Mouse (Mus musculus) mouse embryonic stem cell (cell line): ENCODE measurements around the gene Olfr1066.
"Not testable (repeated sequence)": the region's sequence is repeated elsewhere in the genome, so short reads cannot be mapped to it uniquely, and the experiment has no call there.

Experiments
- in situ Hi-C, 2 experiments: fragments of 300-500 bp; cut with MboI; formaldehyde crosslinking; loops; 1 replicate in 1 of 2; 3 replicates in 1 of 2; pipeline ENCODE4 v1.14.3; 2019 to 2020; ENCODE audit warnings: low sequenced_read_pairs in 2 of 2, low pct_unique_long_range_greater_than_20kb in 1 of 2, mixed read lengths in 1 of 2; ENCODE audit not compliant: unreplicated experiment in 1 of 2

The Olfr1066 gene

DNA sequence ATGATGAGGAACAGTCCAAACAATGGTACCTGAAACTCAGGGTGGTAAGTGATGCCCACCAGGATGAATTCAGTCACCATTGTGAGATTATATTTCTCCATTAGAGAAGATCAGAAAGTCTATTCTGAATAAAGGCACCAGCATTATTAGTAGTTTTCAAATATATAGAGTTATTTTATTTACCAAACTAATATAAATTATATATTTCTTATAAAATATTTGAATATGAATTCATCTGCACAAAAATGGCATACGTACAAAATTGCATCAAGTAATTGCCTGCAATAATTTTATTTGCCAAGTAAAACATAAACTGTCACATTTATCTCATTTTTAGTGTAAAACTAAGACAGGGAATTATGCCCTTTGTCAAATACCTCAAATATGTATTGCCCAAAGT is at the start of gene Olfr1066:
Olfr1066 (minus strand) TSS at position 101 of the 400 bp plus-strand sequence.
- in situ Hi-C loops = loop anchor here in 1 of 2 experiments (25.0 kb wide), 1 partner anchor 744 kb away; the partner anchor contains the start of gene Olfr1009

DNA sequence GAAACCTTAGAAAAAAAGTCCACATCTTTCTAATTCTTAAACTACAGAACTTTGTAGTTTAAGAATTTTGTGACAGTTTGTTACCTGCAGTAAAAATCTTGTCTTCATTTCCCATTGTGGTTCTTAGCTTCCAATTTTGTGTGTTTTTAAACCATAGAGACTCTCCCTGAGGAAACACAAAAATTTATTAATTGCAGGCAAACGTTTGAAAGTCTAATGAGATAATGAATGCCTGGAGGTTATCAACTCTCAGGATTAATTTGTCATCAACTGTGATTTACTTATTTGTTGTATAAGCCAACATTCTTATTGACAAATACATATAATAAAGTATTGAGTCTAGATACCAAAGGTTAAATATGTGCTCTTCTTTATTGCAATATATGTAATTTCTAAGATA is 31.2 kb upstream of the Olfr1066 start, which contains the start of gene Olfr228:
Olfr228 (minus strand) TSS at position 101 of the 400 bp plus-strand sequence.
- in situ Hi-C loops = loop anchor here in 1 of 2 experiments (25.0 kb wide), 1 partner anchor 725 kb away; the partner anchor contains the start of genes Olfr1012, Olfr1013 and Olfr1014

DNA sequence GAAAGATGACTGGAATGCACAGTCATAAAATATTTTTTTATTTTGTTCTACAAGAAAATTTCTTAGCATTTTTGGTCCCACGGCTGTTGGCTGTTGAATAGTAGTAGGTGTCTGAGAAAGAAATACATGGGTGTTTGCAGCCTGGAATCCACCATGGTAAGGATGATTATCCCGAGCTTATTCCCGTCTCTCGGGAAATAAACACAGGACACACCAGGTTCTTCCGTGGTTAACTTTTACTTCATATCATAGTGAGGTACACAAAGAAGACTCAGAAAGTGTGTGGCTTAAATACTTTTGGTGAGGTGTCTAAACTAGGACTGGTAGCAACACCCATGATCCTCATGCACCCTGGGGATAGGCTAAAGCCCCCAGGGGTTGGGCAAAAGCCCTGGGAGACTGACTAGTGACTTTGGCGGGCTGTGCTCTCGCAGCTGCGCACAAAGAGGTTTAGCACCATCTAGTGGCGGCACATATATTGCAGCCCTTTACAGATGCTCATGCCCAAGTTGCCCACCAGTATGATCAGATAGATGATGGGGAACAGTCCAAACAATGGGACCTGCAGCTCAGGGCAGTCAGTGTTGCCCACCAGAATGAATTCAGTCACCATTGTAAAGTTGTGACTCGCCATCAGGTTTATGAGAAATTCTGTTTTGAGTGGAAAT is 8.5 kb upstream of the Olfr1066 start:
- in situ Hi-C loops = loop anchor here in 1 of 2 experiments (25.0 kb wide), 1 partner anchor 752 kb away; the partner anchor contains the start of gene Olfr1009

DNA sequence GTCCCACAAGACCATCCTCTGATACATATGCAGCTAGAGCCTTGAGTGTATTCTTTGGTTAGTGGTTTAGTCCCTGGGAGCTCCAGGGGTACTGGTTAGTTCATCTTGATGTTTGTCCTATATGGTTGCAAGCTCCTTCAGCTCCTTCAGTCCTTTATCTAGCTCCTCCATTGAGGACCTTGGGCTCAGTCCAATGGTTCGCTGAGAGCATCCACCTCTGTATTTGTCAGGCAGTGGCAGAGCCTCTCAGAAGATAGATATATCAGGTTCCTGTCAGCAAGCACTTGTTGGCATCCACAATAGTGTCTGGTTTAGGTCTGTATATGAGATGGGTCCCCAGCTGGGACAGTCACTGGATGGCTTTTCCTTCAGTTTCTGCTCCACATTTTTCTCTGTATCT is 4.4 kb upstream of the Olfr1066 start:
- in situ Hi-C loops = loop anchor here in 1 of 2 experiments (25.0 kb wide), 1 partner anchor 748 kb away; the partner anchor contains the start of gene Olfr1009

DNA sequence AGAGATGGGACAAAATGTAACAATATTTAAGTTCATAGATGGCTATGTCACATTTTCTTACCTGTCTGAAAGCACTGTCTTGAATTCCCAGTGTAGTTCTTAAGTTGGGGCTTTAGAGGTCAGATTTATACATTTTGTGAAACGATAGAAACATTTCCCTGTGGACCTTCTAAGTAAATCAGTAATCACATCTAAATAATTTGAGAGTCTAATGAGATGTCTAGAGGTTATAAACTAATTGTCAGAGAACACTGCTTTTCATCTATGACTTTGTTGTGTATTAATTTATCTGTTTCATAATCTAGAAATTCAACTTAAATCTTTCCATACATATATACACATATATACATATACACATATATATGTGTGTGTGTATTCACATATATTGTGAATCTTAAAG is 5.6 kb downstream of the Olfr1066 start, which contains the start of gene Olfr1065:
Olfr1065 (minus strand) TSS at position 101 of the 400 bp plus-strand sequence.
- in situ Hi-C loops = loop anchor here in 1 of 2 experiments (25.0 kb wide), 1 partner anchor 738 kb away; the partner anchor contains the start of gene Olfr1009

DNA sequence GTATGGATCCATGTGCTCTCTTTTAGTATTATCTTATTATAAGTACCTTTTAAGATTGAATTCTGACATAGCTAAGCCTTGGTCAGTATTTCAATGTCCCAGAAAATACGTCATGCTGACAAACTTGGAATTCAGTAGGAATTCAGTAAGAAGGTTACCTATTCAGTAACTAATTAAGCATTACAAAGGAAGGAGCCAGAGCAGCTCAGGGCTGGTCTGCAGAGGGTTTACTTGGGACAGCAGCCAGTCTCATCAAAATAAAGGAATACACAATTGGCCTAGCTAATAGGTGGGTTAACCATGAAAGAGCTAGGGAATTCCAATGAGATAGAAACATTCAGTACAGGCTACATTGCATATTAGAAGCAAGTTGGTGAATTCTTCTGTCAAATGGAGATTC is 14.0 kb downstream of the Olfr1066 start:
- in situ Hi-C loops = not testable (repeated sequence)

DNA sequence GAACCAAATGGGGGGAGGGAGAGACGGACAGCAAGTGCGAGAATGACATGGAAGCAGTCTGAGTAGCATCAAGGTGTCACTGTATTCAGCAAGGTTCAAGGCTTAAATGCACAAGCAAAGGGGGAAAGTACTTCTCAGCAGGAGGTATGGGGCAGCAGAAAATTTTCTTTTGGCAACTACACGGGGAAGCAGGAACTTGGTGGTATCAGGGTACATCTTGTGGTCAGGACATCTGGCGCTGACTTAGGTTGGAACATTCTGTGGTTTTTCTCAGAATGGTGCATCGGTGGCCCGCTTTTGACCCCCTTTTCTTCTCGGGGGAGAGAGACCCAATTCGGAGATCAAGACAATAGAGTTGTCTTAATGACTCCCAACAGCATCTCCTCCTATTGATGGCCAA is 27.6 kb downstream of the Olfr1066 start:
- in situ Hi-C loops = not testable (repeated sequence)

DNA sequence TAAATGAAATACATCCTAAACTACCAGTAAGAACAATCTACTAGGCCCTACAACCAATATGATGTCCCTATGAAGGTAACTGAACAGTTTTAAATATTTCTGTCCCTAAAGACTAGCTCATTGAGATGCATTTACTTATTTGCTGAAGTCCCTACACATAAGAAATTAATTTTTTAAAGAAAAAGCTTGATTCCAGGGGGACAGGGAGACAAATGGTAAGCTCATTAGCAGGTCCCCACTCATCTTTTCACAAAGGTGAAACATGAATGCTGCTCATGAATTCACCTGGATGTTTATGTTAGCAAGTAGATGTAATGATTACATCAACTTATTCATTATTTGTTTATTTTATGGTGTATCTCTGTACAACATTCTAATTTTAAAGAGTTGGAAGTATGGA is 29.4 kb downstream of the Olfr1066 start, which contains the start of gene Olfr1062:
Olfr1062 (minus strand) TSS at position 101 of the 400 bp plus-strand sequence.
- in situ Hi-C loops = not testable (repeated sequence)

DNA sequence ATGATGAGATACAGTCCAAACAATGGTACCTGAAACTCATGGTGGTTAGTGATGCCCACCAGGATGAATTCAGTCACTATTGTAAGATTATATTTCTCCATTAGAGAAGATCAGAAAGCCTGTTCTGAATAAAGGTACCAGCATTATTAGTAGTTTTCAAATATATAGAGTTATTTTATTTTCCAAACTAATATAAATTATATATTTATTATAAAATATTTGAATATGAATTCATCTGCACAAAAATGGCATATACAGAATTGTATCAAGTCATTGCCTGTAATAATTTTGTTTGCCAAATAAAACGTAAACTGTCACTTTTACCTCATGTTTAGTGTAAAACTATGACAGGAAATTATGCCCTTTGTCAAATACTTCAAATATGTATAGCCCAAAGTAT is 42.1 kb downstream of the Olfr1066 start, which contains the start of gene Olfr1061:
Olfr1061 (minus strand) TSS at position 101 of the 400 bp plus-strand sequence.
- in situ Hi-C loops = no loop called here
